Mouse (Mus musculus) left cerebral cortex, postnatal 10 days (tissue): ENCODE results near the gene Ints5. TPM values are rescaled to one million over a fixed set of nuclear protein-coding genes. Genes with fewer than 3 reads are reported as not detected.

Source experiments
- DNase-seq, 2 experiments: peaks; one replicate each; pipeline ENCODE4 v3.0.0; 2021 to 2022; ENCODE audit warnings: low spot score in 2 of 2, mixed read lengths in 1 of 2; ENCODE audit errors: extremely low spot score in 1 of 2
- intact Hi-C: fragments of 180-260 bp; cut with DNase I; formaldehyde crosslinking; loops from one replicate; pipeline ENCODE4 v1.15.1; 2025
- total RNA-seq, 2 experiments: library from RNA; stranded (reverse); gene quantifications; 2 replicates each; pipeline ENCODE4 v1.2.3; 2021

Ints5 gene
- total RNA-seq, 2 experiments from 2014 or later = 22.0 to 23.1 TPM

- DNase-seq = peak; percentile 90 to 97
- intact Hi-C loops = no loop called here
Measured at GRCm38 (mm10) chr19:8920073-8920736, 27.4 kb downstream of the Ints5 start, which contains the start of gene B3gat3. TSS of gene B3gat3 (plus strand) at chr19:8920374.

GRCm38 (mm10) chr19:8920836-8921291 lies 28.1 kb downstream of the Ints5 start:
- intact Hi-C loops = no loop called here

GRCm38 (mm10) chr19:8921741-8922140 lies 28.9 kb downstream of the Ints5 start:
- intact Hi-C loops = no loop called here

More at GRCm38 (mm10) chr19:8920836-8921291, 28.1 kb downstream of the Ints5 start:
- DNase-seq = no peak

GRCm38 (mm10) chr19:8926766-8927165 lies 34.0 kb downstream of the Ints5 start:
- DNase-seq = peak in 1 of 2 experiments; percentile 40
- intact Hi-C loops = no loop called here

More at GRCm38 (mm10) chr19:8921741-8922140, 28.9 kb downstream of the Ints5 start:
- DNase-seq = no peak

GRCm38 (mm10) chr19:8927891-8928525 lies 35.2 kb downstream of the Ints5 start:
- intact Hi-C loops = no loop called here
- no peak for DNase-seq

GRCm38 (mm10) chr19:8928689-8929223 lies 36.0 kb downstream of the Ints5 start:
- intact Hi-C loops = no loop called here
- DNase-seq = peak in 1 of 2 experiments; percentile 36

GRCm38 (mm10) chr19:8929224-8930088 lies 36.7 kb downstream of the Ints5 start, which contains the start of the genes Rom1 and Eml3:
TSS of gene Rom1 (minus strand) at chr19:8929356.
TSS of gene Eml3 (plus strand) at chr19:8929552.
- intact Hi-C loops = no loop called here
- DNase-seq = peak in 1 of 2 experiments; percentile 92

- no peak for DNase-seq
- intact Hi-C loops = no loop called here
Measured at GRCm38 (mm10) chr19:8930117-8930516, 37.3 kb downstream of the Ints5 start.

- no peak for DNase-seq
- intact Hi-C loops = no loop called here
Measured at GRCm38 (mm10) chr19:8930771-8931170, 38.0 kb downstream of the Ints5 start.

GRCm38 (mm10) chr19:8936736-8937135 lies 43.9 kb downstream of the Ints5 start:
- DNase-seq = no peak
- intact Hi-C loops = no loop called here

- DNase-seq = no peak
- intact Hi-C loops = no loop called here
Measured at GRCm38 (mm10) chr19:8940526-8941133, 47.8 kb downstream of the Ints5 start.

- intact Hi-C loops = no loop called here
Measured at GRCm38 (mm10) chr19:8941136-8941514, 48.3 kb downstream of the Ints5 start.

GRCm38 (mm10) chr19:8941515-8942217 lies 48.9 kb downstream of the Ints5 start, which contains the start of gene Mta2:
TSS of gene Mta2 (plus strand) at chr19:8941875.
- intact Hi-C loops = no loop called here
- DNase-seq = peak; percentile 93 to 98

More at GRCm38 (mm10) chr19:8941136-8941514, 48.3 kb downstream of the Ints5 start:
- DNase-seq = no peak

- DNase-seq = no peak
- intact Hi-C loops = no loop called here
Measured at GRCm38 (mm10) chr19:8942276-8942964, 49.6 kb downstream of the Ints5 start.

GRCm38 (mm10) chr19:8943047-8943446 lies 50.2 kb downstream of the Ints5 start:
- intact Hi-C loops = no loop called here
- no peak for DNase-seq

- DNase-seq = no peak
- intact Hi-C loops = no loop called here
Measured at GRCm38 (mm10) chr19:8944062-8944461, 51.3 kb downstream of the Ints5 start.

- intact Hi-C loops = no loop called here
- peak in 1 of 2 experiments; percentile 91 for DNase-seq
Measured at GRCm38 (mm10) chr19:8944750-8945149, 51.9 kb downstream of the Ints5 start.
